Mouse (Mus musculus): ENCODE measurements around the gene Wdr73.

DNA sequence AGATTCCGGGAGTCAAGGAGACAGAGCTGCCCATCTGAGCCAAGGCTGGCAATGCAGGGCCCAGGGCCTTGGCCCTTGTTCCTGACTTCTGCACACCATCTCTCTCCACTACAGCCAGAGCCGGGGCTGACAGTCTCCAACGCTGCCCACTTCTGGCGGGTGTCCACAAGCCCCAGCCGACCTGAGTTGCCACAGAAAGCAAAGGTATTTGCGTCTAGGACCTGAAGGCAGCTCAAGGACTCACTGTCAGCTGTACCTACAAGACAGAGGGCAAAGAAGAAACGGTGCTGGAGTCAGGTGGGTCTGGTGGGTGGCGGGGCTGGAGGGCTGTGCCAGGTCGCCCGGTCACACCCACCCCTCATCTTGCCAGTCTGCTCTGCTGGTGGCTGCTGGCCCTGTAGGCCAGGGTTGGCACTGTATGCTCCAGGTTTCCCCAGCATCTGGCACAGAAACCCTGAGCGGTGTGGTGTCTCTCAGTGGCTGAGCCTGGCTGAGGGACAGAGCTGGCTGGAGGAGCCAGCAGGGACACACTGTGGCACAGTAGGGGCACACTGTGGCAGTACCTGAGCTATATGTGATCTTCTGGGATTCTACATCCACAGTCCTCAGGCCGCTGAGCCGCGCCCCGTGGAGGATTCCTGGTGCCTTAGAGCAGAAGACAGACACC is 7.8 kb downstream of the Wdr73 start:
- TF ChIP-seq CTCF (IDR thresholded peaks at IDR 0.05; ENCODE audit: extremely low read depth, insufficient read length, insufficient replicate concordance, low read depth, low read length), result no peak
- no peak for TF ChIP-seq POLR2A (IDR thresholded peaks at IDR 0.05; ENCODE audit: low read depth, low read length)
